Mouse (Mus musculus) megakaryocyte, embryonic 14.5 days (primary cell): Measurements from ENCODE around the gene Wdr72. TPM values are rescaled to one million over a fixed set of nuclear protein-coding genes. Genes with fewer than 3 reads are reported as not detected.

Source experiments
- H3K27me3 ChIP-seq: replicated peaks from 2 replicates; pipeline ENCODE3; 2012; ENCODE audit warnings: inconsistent platforms
- H3K36me3 ChIP-seq: replicated peaks from 2 replicates; pipeline ENCODE3; 2012; ENCODE audit warnings: low read length, inconsistent platforms, mixed read lengths
- H3K4me1 ChIP-seq: 2 replicates; pipeline ENCODE4 v1.6.1; 2012; ENCODE audit warnings: inconsistent platforms
- H3K4me3 ChIP-seq: replicated peaks from 2 replicates; pipeline ENCODE3; 2012; ENCODE audit warnings: moderate library complexity, mild to moderate bottlenecking, inconsistent platforms
- H3K9me3 ChIP-seq: 2 replicates; pipeline ENCODE4 v1.6.1; 2012; ENCODE audit warnings: inconsistent platforms
- FLI1 ChIP-seq: IDR thresholded peaks from 2 replicates; pipeline ENCODE4 v1.6.1; 2012; ENCODE audit warnings: low read length, inconsistent platforms, mixed read lengths
- GATA1 ChIP-seq: IDR thresholded peaks from 3 replicates; pipeline ENCODE4 v1.6.1; 2012; ENCODE audit warnings: mixed read lengths, low read length, inconsistent platforms, borderline replicate concordance
- polyA plus RNA-seq: library from polyadenylated mRNA; stranded (reverse); fragments of >175 nt; gene quantifications from 2 replicates; pipeline ENCODE4 v1.2.3, GENCODE M21; 2012; ENCODE audit warnings: low replicate concordance; ENCODE audit not compliant: insufficient read depth

Wdr72 gene
- polyA plus RNA-seq, 1 experiment: not detected

GRCm38 (mm10) chr9:74194898-74195297, 84.7 kb downstream of the Wdr72 start:
- H3K4me3 ChIP-seq: no peak overlapping the region
- no peaks in the 10 kb centered on the region for H3K4me1 ChIP-seq
- no peaks in the 10 kb centered on the region for H3K9me3 ChIP-seq
- no peaks in the 10 kb centered on the region for H3K27me3 ChIP-seq
- TF ChIP-seq GATA1: no peak
- no peak for TF ChIP-seq FLI1
- no peaks in the 10 kb centered on the region for H3K36me3 ChIP-seq

- no peaks in the 10 kb centered on the region for H3K4me1 ChIP-seq
- no peak overlapping the region for H3K4me3 ChIP-seq
- TF ChIP-seq FLI1 (no peak), GATA1 (no peak)
- H3K36me3 ChIP-seq: no peaks in the 10 kb centered on the region
- H3K27me3 ChIP-seq: no peaks in the 10 kb centered on the region
- H3K9me3 ChIP-seq: peaks cover 4% of the 10 kb centered on the region
Measured at GRCm38 (mm10) chr9:74228272-74228671, 118.1 kb downstream of the Wdr72 start.

GRCm38 (mm10) chr9:74241292-74241691, 131.1 kb downstream of the Wdr72 start:
- TF ChIP-seq FLI1: no peak
- no peak for TF ChIP-seq GATA1
- no peaks in the 10 kb centered on the region for H3K4me1 ChIP-seq

GRCm38 (mm10) chr9:74248084-74248483, 137.9 kb downstream of the Wdr72 start:
- Histone ChIP-seq H3K27me3 (no peaks in the 10 kb centered on the region), H3K9me3 (peaks cover 12% of the 10 kb centered on the region; the same call in 1 of the 2 replicates), H3K4me1 (no peaks in the 10 kb centered on the region), H3K36me3 (no peaks in the 10 kb centered on the region), H3K4me3 (no peak overlapping the region)
- TF ChIP-seq GATA1 (no peak), FLI1 (no peak)

More at GRCm38 (mm10) chr9:74241292-74241691, 131.1 kb downstream of the Wdr72 start:
- Histone ChIP-seq H3K9me3 (peaks cover 3% of the 10 kb centered on the region; the same call in 1 of the 2 replicates), H3K36me3 (no peaks in the 10 kb centered on the region), H3K27me3 (no peaks in the 10 kb centered on the region), H3K4me3 (no peak overlapping the region)

- H3K27me3 ChIP-seq: no peaks in the 10 kb centered on the region
- no peak overlapping the region for H3K4me3 ChIP-seq
- no peaks in the 10 kb centered on the region for H3K36me3 ChIP-seq
- H3K9me3 ChIP-seq: peaks cover 12% of the 10 kb centered on the region; the same call in 1 of the 2 replicates
- TF ChIP-seq FLI1: no peak
- no peak for TF ChIP-seq GATA1
- H3K4me1 ChIP-seq: no peaks in the 10 kb centered on the region
Measured at GRCm38 (mm10) chr9:74249486-74249885, 139.3 kb downstream of the Wdr72 start.

GRCm38 (mm10) chr9:74250522-74250921, 140.4 kb downstream of the Wdr72 start:
- TF ChIP-seq GATA1: no peak
- no peak for TF ChIP-seq FLI1
- H3K36me3 ChIP-seq: no peaks in the 10 kb centered on the region
- peaks cover 12% of the 10 kb centered on the region; the same call in 1 of the 2 replicates for H3K9me3 ChIP-seq
- H3K27me3 ChIP-seq: no peaks in the 10 kb centered on the region
- H3K4me3 ChIP-seq: no peak overlapping the region
- H3K4me1 ChIP-seq: no peaks in the 10 kb centered on the region

- TF ChIP-seq FLI1 (no peak), GATA1 (no peak)
- Histone ChIP-seq H3K9me3 (peaks cover 3% of the 10 kb centered on the region; the same call in 1 of the 2 replicates), H3K4me3 (no peak overlapping the region), H3K27me3 (no peaks in the 10 kb centered on the region), H3K4me1 (no peaks in the 10 kb centered on the region), H3K36me3 (no peaks in the 10 kb centered on the region)
Measured at GRCm38 (mm10) chr9:74258389-74258788, 148.2 kb downstream of the Wdr72 start.

GRCm38 (mm10) chr9:74277752-74278385, 167.7 kb downstream of the Wdr72 start:
- TF ChIP-seq FLI1 (no peak), GATA1 (no peak)
- Histone ChIP-seq H3K4me3 (no peak overlapping the region), H3K36me3 (no peaks in the 10 kb centered on the region), H3K9me3 (peaks cover 3% of the 10 kb centered on the region; the same call in 1 of the 2 replicates), H3K27me3 (no peaks in the 10 kb centered on the region), H3K4me1 (no peaks in the 10 kb centered on the region)

GRCm38 (mm10) chr9:74282072-74282471, 171.9 kb downstream of the Wdr72 start:
- TF ChIP-seq FLI1 (no peak), GATA1 (no peak)
- peaks cover 3% of the 10 kb centered on the region; the same call in 1 of the 2 replicates for H3K9me3 ChIP-seq
- no peaks in the 10 kb centered on the region for H3K36me3 ChIP-seq

GRCm38 (mm10) chr9:74286210-74286609, 176.1 kb downstream of the Wdr72 start:
- Histone ChIP-seq H3K36me3 (no peaks in the 10 kb centered on the region), H3K9me3 (no peaks in the 10 kb centered on the region), H3K4me1 (no peaks in the 10 kb centered on the region), H3K27me3 (no peaks in the 10 kb centered on the region), H3K4me3 (no peak overlapping the region)
- TF ChIP-seq FLI1: no peak
- no peak for TF ChIP-seq GATA1

More at GRCm38 (mm10) chr9:74282072-74282471, 171.9 kb downstream of the Wdr72 start:
- Histone ChIP-seq H3K27me3 (no peaks in the 10 kb centered on the region), H3K4me1 (no peaks in the 10 kb centered on the region), H3K4me3 (no peak overlapping the region)
